Mouse (Mus musculus) CD4-positive, CD25-positive, alpha-beta regulatory T cell, adult 4 months (primary cell): ENCODE data around the gene Rxra. TPM values are rescaled to one million over a fixed set of nuclear protein-coding genes. Genes with fewer than 3 reads are reported as not detected.

Experiments
- polyA plus RNA-seq, 2 experiments: library from polyadenylated mRNA; unstranded; fragments of 100-300 nt; shearing (Covaris generic); gene quantifications; one replicate each; pipeline ENCODE4 v1.2.1; 2017

Rxra gene
- polyA plus RNA-seq, 2 experiments from 2014 or later: 3.3 to 7.8 TPM

Other genes starting within 250 kb of the Rxra start
- 1 to 10 TPM; 9.9 to 10.0 TPM for gene Vav2, start 249.4 kb upstream of the Rxra start, polyA plus RNA-seq
- under 1 TPM in 1 of 2 experiments, not detected in 1; 0.52 TPM for gene Brd3os, start 234.1 kb upstream of the Rxra start, polyA plus RNA-seq
- 10 to 100 TPM; 33.5 to 34.3 TPM for gene Brd3, start 168.8 kb upstream of the Rxra start, polyA plus RNA-seq
- gene Wdr5, start 161.3 kb upstream of the Rxra start, polyA plus RNA-seq: 10 to 100 TPM; 15.6 to 17.1 TPM
- not detected for gene Col5a1, start 210.0 kb downstream of the Rxra start, polyA plus RNA-seq